Mouse (Mus musculus) heart, embryonic 12.5 days (tissue): Measurements from ENCODE around the gene Rpl32. TPM values are rescaled to one million over a fixed set of nuclear protein-coding genes. Genes with fewer than 3 reads are reported as not detected.
A peak's percentile ranks its signal among the peaks of the same experiment; 100 is the strongest.

Source experiments
- ATAC-seq: fragments of 200-750 bp; cut with Nextera tagmentation; 2 replicates; pipeline ENCODE4 v1.8.0; 2017; ENCODE audit warnings: moderate TSS enrichment, moderate library complexity; ENCODE audit not compliant: insufficient number of reproducible peaks, low FRiP score
- H3K27ac ChIP-seq: fragments of 300-500 bp; sonication (generic); 2 replicates; pipeline ENCODE4 v1.5.1; 2016; ENCODE audit warnings: mild to moderate bottlenecking, moderate library complexity; ENCODE audit not compliant: poor library complexity, severe bottlenecking
- H3K27me3 ChIP-seq: fragments of 300-500 bp; sonication (generic); replicated peaks from 2 replicates; pipeline ENCODE4 v1.6.1; 2016; ENCODE audit warnings: mild to moderate bottlenecking, moderate library complexity
- H3K36me3 ChIP-seq: fragments of 300-500 bp; sonication (generic); 2 replicates; pipeline ENCODE4 v1.6.1; 2016; ENCODE audit warnings: mild to moderate bottlenecking, moderate library complexity
- H3K4me1 ChIP-seq: fragments of 300-500 bp; sonication (generic); replicated peaks from 2 replicates; pipeline ENCODE4 v1.6.1; 2016; ENCODE audit warnings: mild to moderate bottlenecking
- H3K4me2 ChIP-seq: fragments of 300-500 bp; sonication (generic); 2 replicates; pipeline ENCODE4 v1.6.1; 2016; ENCODE audit warnings: mild to moderate bottlenecking, moderate library complexity
- H3K4me3 ChIP-seq: fragments of 300-500 bp; sonication (generic); 2 replicates; pipeline ENCODE4 v1.5.1; 2016; ENCODE audit warnings: mild to moderate bottlenecking
- H3K9ac ChIP-seq: fragments of 300-500 bp; sonication (generic); 2 replicates; pipeline ENCODE4 v1.6.1; 2016; ENCODE audit warnings: mild to moderate bottlenecking, moderate library complexity
- H3K9me3 ChIP-seq: fragments of 300-500 bp; sonication (generic); replicated peaks from 2 replicates; pipeline ENCODE4 v1.6.1; 2016; ENCODE audit warnings: mild to moderate bottlenecking, moderate library complexity
- WGBS: fragments of 180-500 bp; shearing (Covaris S2); methylation state at CpG from one replicate; pipeline ENCODE4 v1.1.7; 2016; 5-methylcytosine and 5-hydroxymethylcytosine counted together
- polyA plus RNA-seq: library from polyadenylated mRNA; unstranded; fragments of >200 nt; fragmentation: Nextera tagmentation; extraction: Ambion mirVana; gene quantifications from 2 replicates; pipeline ENCODE4 v1.2.1, GENCODE M21; 2016

Rpl32 gene
- polyA plus RNA-seq, 1 experiment from 2014 or later: 1,429 TPM

DNA sequence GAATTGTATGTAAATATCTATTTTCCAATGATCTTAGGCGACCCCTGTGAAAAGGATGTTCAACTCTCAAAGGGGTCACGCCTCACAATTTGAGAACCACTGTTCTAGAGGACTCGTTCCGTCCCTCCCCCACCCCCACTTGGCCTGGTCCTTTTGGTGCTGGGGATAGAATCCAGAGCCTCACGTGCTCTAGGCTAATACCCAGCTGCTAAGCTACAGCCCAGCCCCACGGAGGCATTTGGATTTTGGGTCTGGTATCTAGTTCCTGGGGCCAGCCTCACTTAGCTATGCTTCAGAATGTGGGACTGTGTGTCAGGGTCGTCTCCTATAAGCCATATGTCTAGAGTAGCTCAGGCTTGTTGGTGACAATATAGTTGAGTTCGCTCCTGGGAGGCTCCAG is 3.1 kb upstream of the Rpl32 start:
- Histone ChIP-seq H3K4me1 (peaks cover 17% of the 10 kb centered on the region), H3K9me3 (no peaks in the 10 kb centered on the region), H3K4me2 (no peak overlapping the region), H3K36me3 (peaks cover 9% of the 10 kb centered on the region), H3K4me3 (no peak overlapping the region), H3K9ac (no peak overlapping the region), H3K27me3 (no peaks in the 10 kb centered on the region), H3K27ac (no peak overlapping the region)
- WGBS: 57% methylated on average over 8 of the region's 8 CpGs
- no peak for ATAC-seq

DNA sequence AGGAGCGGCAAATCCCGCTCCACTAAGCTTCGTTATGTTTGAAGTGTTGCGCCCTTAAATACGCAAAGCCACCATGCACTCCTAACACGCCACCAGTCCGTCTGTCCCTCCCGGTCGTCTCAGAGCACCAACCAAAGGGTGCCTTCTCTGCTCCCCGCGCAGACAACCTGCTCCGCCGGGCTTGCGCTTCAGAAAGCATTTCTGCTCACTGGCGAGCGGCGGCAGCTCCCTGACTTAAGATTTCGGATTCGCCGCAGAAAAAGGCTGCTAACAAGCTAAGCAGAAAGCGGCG is 405 bp downstream of the Rpl32 start:
- ATAC-seq: no peak; the same call in 1 of the 2 replicates
- no peaks in the 10 kb centered on the region for H3K9me3 ChIP-seq
- peaks cover 43% of the 10 kb centered on the region for H3K36me3 ChIP-seq

DNA sequence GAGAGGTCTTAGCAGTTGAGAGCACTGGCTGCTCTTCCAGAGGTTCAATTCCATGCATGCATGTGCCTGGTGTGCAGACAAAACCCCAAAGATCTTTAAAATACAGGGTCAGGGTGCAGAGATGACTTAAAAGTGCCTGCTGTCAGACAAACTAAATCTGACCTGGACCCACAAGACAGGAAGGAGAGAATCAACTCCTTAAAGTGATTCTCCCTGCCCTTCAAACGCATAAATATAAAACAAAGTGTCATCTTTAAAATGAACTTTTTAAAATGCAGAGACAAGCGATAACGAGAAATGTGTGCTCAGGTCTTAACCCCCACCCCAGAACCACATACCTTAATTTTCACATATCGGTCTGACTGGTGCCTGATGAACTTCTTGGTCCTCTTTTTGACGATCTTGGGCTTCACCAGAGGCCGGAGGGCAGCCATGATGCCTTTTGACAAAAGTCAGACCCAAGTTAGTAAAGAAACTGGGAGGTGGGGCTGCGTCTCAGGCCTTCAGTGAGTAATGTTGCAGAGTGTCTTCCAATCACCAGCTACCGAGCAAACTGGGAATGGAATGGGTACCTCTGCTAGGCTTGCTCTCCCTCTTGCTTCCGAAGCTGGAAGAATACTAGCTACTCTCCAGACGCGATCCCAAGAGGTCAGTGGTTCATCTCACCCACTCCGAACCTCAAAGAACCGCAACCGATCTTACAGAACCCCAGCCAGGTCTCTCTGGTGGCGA is 917 bp downstream of the Rpl32 start:
- Histone ChIP-seq H3K4me2 (peak overlapping the region; percentile 84), H3K9me3 (no peaks in the 10 kb centered on the region), H3K4me1 (peaks cover 20% of the 10 kb centered on the region), H3K36me3 (peaks cover 48% of the 10 kb centered on the region), H3K27ac (peak overlapping the region; percentile 93), H3K4me3 (peak overlapping the region; percentile 95), H3K9ac (peak overlapping the region; percentile 99), H3K27me3 (no peaks in the 10 kb centered on the region)
- ATAC-seq: no peak
- 2% methylated on average over 15 of the region's 15 CpGs for WGBS

More for the DNA sequence above, 405 bp downstream of the Rpl32 start:
- peaks cover 20% of the 10 kb centered on the region for H3K4me1 ChIP-seq
- H3K4me3 ChIP-seq: peak overlapping the region; percentile 95
- H3K27ac ChIP-seq: peak overlapping the region; percentile 93
- peak overlapping the region; percentile 84 for H3K4me2 ChIP-seq
- under 1% methylated on average over 22 of the region's 22 CpGs for WGBS
- H3K27me3 ChIP-seq: no peaks in the 10 kb centered on the region
- peak overlapping the region; percentile 99 for H3K9ac ChIP-seq

DNA sequence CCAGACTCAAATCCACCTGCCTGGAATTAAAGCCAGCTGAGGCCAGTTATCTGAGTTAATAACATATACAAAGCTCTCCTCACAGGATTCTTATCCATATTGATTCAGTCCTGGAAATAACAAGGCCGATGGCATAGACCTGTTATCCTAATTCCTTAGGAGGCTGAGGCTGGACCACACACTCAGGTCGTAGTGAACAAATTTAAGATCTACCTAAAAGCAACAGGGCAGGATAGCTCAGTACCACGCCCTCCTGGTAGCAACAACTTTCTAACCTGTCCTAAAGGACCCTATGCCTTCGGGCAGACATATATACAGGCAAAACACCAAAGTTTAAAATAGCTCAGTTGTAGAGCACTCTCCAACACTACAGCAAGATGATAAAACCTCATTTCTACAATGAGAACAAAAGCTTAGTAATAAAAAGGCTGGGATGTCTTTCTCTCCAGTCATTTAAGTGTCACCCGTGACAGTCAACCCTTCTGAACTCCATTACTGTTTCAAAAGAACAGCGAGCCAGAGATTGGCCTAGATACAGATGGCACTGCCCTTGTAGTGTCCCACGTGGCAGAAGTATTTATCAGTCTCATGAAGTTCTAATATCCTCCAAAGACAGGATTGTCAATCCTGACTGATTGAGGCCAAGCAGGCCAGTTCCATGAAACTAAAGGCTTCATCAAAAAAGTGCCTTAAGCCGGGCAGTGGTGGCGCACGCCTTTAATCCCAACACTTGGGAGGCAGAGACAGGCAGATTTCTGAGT is 3.9 kb downstream of the Rpl32 start:
- H3K36me3 ChIP-seq: peaks cover 76% of the 10 kb centered on the region
- no peak overlapping the region for H3K9ac ChIP-seq
- H3K27ac ChIP-seq: no peak overlapping the region
- no peak for ATAC-seq
- 70% methylated on average over 10 of the region's 10 CpGs for WGBS
- peaks cover 20% of the 10 kb centered on the region for H3K4me1 ChIP-seq
- H3K9me3 ChIP-seq: no peaks in the 10 kb centered on the region
- no peak overlapping the region for H3K4me3 ChIP-seq
- H3K4me2 ChIP-seq: no peak overlapping the region
- no peaks in the 10 kb centered on the region for H3K27me3 ChIP-seq

DNA sequence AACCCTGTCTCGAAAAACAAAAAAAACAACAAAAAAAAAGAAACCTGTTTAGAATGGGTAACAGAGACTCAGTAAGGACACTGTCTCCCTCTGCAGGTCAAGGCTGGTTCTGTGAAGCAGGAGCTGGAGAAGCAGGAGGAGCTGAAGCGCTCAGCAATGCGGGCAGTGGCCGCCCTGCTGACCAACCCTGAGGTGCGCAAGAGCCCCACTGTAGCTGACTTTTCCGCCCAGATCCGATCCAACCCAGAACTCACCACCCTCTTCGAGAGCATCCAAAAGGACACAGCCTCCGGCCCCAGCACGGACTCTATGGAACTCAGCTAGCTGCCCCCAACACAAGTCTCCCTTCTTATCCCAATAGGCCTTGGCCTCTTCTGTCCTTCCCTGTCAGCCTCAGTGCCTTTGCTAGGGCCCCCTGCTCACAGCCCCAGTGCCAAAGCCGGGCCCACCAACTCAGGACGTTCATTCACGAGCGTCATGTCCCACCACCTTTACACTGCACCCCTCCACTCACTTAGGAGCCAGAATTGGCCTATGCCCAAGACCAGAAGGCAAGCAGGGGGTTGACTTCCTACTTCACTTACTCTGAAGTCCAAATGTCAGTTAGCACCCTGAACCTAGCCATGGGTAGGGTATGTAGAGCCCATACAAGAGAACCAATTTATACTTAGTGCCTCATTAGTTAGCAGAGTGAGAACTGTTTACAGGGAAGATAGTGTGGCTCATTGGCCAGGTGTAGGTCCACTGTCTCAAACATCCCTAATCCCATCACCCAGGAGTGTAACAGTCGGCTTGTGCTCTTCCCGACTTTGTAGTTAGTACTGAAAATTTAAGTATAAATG is 4.8 kb downstream of the Rpl32 start:
- H3K9ac ChIP-seq: no peak overlapping the region
- no peak overlapping the region for H3K4me2 ChIP-seq
- no peak overlapping the region for H3K4me3 ChIP-seq
- WGBS: 40% methylated on average over 16 of the region's 16 CpGs
- H3K27ac ChIP-seq: no peak overlapping the region
- H3K27me3 ChIP-seq: no peaks in the 10 kb centered on the region
- no peaks in the 10 kb centered on the region for H3K9me3 ChIP-seq
- peaks cover 84% of the 10 kb centered on the region for H3K36me3 ChIP-seq
- H3K4me1 ChIP-seq: peaks cover 20% of the 10 kb centered on the region
- peak; percentile 27; the same call in 1 of the 2 replicates for ATAC-seq

DNA sequence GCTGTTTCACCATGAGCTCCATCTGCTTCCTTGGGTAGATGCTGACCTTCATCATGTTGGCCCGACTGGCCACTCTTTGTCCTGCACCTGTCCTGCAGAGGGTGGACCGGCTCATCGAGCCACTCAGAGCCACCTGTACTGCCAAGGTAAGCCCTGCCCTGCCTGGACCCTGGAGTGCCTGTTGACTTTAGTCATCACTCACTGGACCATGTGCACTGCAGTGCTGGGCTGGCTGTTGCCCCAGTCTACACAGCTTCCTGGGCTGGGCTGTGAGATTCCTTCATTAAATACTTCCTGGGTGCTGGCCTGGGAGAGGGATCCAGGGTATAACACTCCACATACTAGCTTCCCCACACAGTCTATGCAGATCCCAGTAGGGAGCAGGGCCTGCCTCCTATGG is 6.7 kb downstream of the Rpl32 start:
- WGBS: 89% methylated on average over 3 of the region's 3 CpGs
- H3K4me1 ChIP-seq: peaks cover 13% of the 10 kb centered on the region
- no peak overlapping the region for H3K9ac ChIP-seq
- no peaks in the 10 kb centered on the region for H3K9me3 ChIP-seq
- peaks cover 97% of the 10 kb centered on the region for H3K36me3 ChIP-seq
- no peak overlapping the region for H3K4me3 ChIP-seq
- no peak overlapping the region for H3K4me2 ChIP-seq
- ATAC-seq: no peak
- H3K27me3 ChIP-seq: no peaks in the 10 kb centered on the region
- no peak overlapping the region for H3K27ac ChIP-seq

DNA sequence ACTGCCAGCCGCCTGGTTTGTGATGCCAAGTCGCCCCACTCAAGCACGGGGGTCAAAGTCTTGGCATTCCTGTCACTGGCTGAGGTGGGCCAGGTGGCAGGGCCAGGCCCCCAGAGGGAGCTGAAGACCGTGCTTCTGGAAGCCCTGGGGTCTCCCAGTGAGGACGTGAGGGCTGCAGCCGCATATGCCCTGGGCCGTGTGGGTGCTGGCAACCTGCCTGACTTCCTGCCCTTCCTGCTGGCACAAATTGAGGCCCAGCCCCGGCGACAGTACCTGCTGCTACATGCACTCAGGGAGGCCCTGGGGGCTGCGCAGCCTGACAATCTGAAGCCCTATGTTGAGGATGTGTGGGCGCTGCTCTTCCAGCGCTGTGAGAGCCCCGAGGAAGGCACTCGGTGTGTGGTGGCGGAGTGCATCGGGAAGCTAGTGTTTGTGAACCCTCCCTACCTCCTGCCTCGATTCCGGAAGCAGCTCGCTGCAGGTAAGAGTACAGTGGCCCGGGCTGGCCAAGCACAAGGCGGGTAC is 15.8 kb downstream of the Rpl32 start:
- 89% methylated on average over 21 of the region's 21 CpGs for WGBS
- ATAC-seq: no peak
- Histone ChIP-seq H3K36me3 (peaks cover 96% of the 10 kb centered on the region), H3K4me3 (no peak overlapping the region), H3K27ac (no peak overlapping the region), H3K27me3 (no peaks in the 10 kb centered on the region), H3K4me2 (no peak overlapping the region), H3K4me1 (peaks cover 16% of the 10 kb centered on the region), H3K9me3 (no peaks in the 10 kb centered on the region), H3K9ac (no peak overlapping the region)

DNA sequence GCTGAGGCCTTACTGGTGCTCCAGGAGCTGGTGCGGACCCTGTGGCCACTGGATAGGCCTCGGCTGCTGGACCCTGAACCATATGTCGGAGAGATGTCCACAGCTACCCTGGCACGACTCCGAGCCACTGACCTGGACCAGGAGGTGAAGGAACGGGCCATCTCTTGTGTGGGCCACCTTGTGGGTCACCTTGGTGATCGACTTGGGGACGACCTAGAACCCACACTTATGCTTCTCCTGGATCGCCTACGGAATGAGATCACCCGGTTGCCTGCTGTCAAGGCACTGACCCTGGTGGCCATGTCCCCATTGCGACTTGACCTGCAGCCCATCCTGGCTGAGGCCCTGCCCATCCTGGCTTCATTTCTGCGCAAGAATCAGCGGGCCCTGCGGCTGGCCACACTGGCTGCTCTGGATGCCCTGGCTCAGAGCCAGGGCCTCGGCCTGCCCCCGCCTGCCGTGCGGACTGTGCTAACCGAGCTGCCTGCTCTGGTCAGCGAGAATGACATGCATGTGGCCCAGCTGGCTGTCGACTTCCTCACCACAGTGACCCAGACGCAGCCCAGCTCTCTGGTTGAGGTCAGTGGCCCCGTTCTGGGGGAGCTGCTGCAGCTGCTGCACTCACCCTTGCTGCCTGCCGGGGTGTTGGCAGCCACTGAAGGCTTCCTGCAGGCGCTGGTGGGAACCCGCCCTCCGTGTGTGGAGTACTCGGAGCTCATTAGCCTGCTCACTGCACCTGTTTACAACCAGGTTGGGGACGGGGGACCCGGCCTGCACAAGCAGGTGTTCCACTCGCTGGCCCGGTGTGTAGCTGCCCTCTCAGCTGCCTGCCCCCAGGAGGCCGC is 16.5 kb downstream of the Rpl32 start:
- Histone ChIP-seq H3K9ac (peak overlapping the region; percentile 44; the same call in 1 of the 2 replicates), H3K9me3 (no peaks in the 10 kb centered on the region)

DNA sequence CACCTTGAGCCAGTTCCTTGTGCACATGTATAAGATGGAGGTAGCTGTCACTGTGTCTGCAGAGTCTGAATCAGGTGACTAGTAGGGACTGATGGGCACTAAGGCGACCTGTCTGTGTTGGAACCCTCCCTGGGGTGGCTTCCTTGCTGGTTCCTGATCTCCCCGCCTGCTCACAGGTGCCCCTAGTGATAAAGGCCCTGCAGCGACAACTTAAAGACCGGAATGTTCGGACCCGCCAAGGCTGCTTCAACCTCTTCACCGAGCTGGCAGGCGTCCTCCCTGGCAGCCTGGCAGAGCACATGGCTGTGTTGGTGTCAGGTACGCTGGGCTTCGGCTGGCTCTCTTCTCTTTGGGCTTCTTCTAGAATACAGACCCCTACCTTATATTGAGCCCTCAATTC is 17.5 kb downstream of the Rpl32 start:
- Histone ChIP-seq H3K4me2 (no peak overlapping the region), H3K27me3 (no peaks in the 10 kb centered on the region), H3K4me3 (no peak overlapping the region), H3K27ac (no peak overlapping the region), H3K36me3 (peaks cover 96% of the 10 kb centered on the region), H3K9ac (no peak overlapping the region), H3K4me1 (peaks cover 16% of the 10 kb centered on the region), H3K9me3 (no peaks in the 10 kb centered on the region)
- ATAC-seq: no peak
- WGBS: 79% methylated on average over 10 of the region's 10 CpGs

More for the DNA sequence above, 16.5 kb downstream of the Rpl32 start:
- Histone ChIP-seq H3K4me3 (no peak overlapping the region), H3K4me2 (no peak overlapping the region), H3K27ac (no peak overlapping the region), H3K27me3 (no peaks in the 10 kb centered on the region), H3K36me3 (peaks cover 96% of the 10 kb centered on the region), H3K4me1 (peaks cover 16% of the 10 kb centered on the region)
- 76% methylated on average over 34 of the region's 34 CpGs for WGBS
- peak; percentile 19; the same call in 1 of the 2 replicates for ATAC-seq

DNA sequence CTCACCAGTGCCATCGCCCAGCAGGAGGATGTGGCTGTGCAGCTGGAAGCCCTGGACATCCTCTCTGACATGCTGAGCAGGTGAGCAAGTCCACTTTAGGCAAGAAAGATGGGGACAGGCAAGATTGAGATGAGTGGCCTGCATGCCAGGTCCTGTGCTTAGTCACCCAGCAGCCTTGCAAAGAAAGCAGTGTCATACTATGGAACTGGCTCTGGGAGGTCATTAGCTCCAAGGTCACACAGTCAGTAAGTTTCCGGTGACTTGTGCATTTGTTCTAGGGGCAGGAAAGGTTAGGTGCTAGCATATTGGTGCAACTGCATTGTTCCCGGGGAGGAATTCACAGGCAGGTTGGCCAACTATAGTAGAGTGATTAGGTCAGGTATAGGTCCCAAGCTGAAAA is 25.8 kb downstream of the Rpl32 start:
- no peak overlapping the region for H3K9ac ChIP-seq
- no peak overlapping the region for H3K27ac ChIP-seq
- no peaks in the 10 kb centered on the region for H3K27me3 ChIP-seq
- H3K4me2 ChIP-seq: no peak overlapping the region
- H3K36me3 ChIP-seq: peaks cover 95% of the 10 kb centered on the region
- peaks cover 16% of the 10 kb centered on the region for H3K4me1 ChIP-seq
- ATAC-seq: no peak
- no peak overlapping the region for H3K4me3 ChIP-seq
- no peaks in the 10 kb centered on the region for H3K9me3 ChIP-seq
- 76% methylated on average over 3 of the region's 3 CpGs for WGBS
